Mouse (Mus musculus): ENCODE results near the gene Lman2l. TPM values are rescaled to one million over a fixed set of nuclear protein-coding genes. Genes with fewer than 3 reads are reported as not detected.
A peak's percentile ranks its signal among the peaks of the same experiment; 100 is the strongest.

Gene Lman2l
- polyA plus RNA-seq, 1 experiment from 2014 or later = 73.8 TPM

DNA sequence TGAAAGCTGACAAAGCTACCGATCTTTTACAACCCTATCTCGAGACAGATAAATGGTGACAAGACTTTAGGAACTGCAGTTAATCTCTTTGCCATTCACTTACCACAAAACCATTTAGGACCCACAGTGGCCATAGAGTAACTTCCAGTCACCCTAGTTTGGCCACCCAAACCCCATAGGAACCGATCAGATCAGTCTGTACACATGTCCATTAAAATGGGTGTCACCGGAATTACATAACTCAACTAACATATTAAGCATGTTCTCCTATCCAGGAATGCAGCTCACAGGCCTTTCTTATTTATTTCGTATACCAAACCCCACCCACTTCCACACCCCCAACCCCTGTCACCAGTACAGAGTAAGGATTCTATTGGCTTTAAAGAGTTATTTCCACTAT is 1.8 kb upstream of the Lman2l start:
- no peaks in the 10 kb centered on the region for H3K27me3 ChIP-seq
- ATAC-seq (ENCODE audit: low FRiP score, low read depth) = no peak
- H3K4me1 ChIP-seq = peaks cover 8% of the 10 kb centered on the region; the same call in 1 of the 2 replicates
- peaks cover 9% of the 10 kb centered on the region for H3K36me3 ChIP-seq
- no peak overlapping the region for H3K27ac ChIP-seq (replicated peaks)
- 86% methylated on average over 5 of the region's 5 CpGs for WGBS
- H3K4me3 ChIP-seq = no peak overlapping the region
- H3K4me2 ChIP-seq (replicated peaks) = no peak overlapping the region
- H3K9ac ChIP-seq (replicated peaks) = no peak overlapping the region
- H3K9me3 ChIP-seq = no peaks in the 10 kb centered on the region

- H3K9me3 ChIP-seq = no peaks in the 10 kb centered on the region
- no peak overlapping the region for H3K9ac ChIP-seq (replicated peaks)
- no peak overlapping the region for H3K27ac ChIP-seq (replicated peaks)
- no peak overlapping the region for H3K4me2 ChIP-seq (replicated peaks)
- no peaks in the 10 kb centered on the region for H3K27me3 ChIP-seq
- H3K36me3 ChIP-seq = peaks cover 14% of the 10 kb centered on the region
- 91% methylated on average over 5 of the region's 5 CpGs for WGBS
- no peak overlapping the region for H3K4me3 ChIP-seq
- ATAC-seq (ENCODE audit: low FRiP score, low read depth) = no peak
- H3K4me1 ChIP-seq = peaks cover 8% of the 10 kb centered on the region; the same call in 1 of the 2 replicates
These were observed 1.2 kb upstream of the Lman2l start for GRCm38 (mm10) chr1:36446106-36446824.

GRCm38 (mm10) chr1:36445508-36445907 is 437 bp upstream of the Lman2l start:
- Histone ChIP-seq H3K27me3 (no peaks in the 10 kb centered on the region), H3K27ac (replicated peaks) (peak overlapping the region; percentile 70), H3K4me3 (0 out of 2 replicates have a peak overlapping the region, but pooled peaks have one; percentile 81), H3K4me1 (peaks cover 8% of the 10 kb centered on the region; the same call in 1 of the 2 replicates), H3K9ac (replicated peaks) (no peak overlapping the region), H3K4me2 (replicated peaks) (peak overlapping the region; percentile 76), H3K9me3 (no peaks in the 10 kb centered on the region), H3K36me3 (peaks cover 17% of the 10 kb centered on the region)
- 43% methylated on average over 8 of the region's 8 CpGs for WGBS
- ATAC-seq (ENCODE audit: low FRiP score, low read depth) = peak; percentile 45

- Histone ChIP-seq H3K27ac (replicated peaks) (no peak overlapping the region), H3K9ac (replicated peaks) (no peak overlapping the region), H3K4me1 (peaks cover 8% of the 10 kb centered on the region; the same call in 1 of the 2 replicates), H3K9me3 (no peaks in the 10 kb centered on the region), H3K27me3 (no peaks in the 10 kb centered on the region), H3K36me3 (peaks cover 57% of the 10 kb centered on the region), H3K4me2 (replicated peaks) (no peak overlapping the region), H3K4me3 (no peak overlapping the region)
- no peak for ATAC-seq (ENCODE audit: low FRiP score, low read depth)
- 89% methylated on average over 4 of the region's 4 CpGs for WGBS
These were observed 4.0 kb downstream of the Lman2l start for GRCm38 (mm10) chr1:36441101-36441500.

DNA sequence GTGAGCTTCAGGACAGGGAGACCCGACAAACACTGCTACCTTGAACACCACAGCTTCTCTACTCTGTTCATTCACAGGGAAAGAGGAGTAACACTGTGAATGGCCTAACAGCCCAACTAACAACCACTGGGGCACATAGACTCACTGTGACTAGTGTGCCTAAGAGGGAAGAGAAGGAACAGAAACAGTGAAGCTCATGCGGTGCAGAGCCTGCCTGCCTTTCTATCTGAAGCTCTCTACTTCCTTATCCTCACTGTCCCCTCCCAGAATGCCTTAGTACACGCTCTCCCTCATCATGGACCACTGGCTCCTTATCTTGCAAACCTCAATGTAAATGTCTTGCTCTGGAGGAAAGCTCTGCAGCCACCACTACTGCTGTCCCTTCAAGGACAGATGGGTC is 7.8 kb downstream of the Lman2l start:
- peaks cover 84% of the 10 kb centered on the region for H3K36me3 ChIP-seq

GRCm38 (mm10) chr1:36436515-36436914 is 8.6 kb downstream of the Lman2l start:
- Histone ChIP-seq H3K4me2 (replicated peaks) (no peak overlapping the region), H3K9ac (replicated peaks) (no peak overlapping the region), H3K9me3 (no peaks in the 10 kb centered on the region), H3K36me3 (peaks cover 86% of the 10 kb centered on the region), H3K27ac (replicated peaks) (no peak overlapping the region), H3K4me3 (no peak overlapping the region), H3K27me3 (no peaks in the 10 kb centered on the region), H3K4me1 (no peaks in the 10 kb centered on the region)
- no peak for ATAC-seq (ENCODE audit: low FRiP score, low read depth)
- 98% methylated on average over 6 of the region's 6 CpGs for WGBS

More for the DNA sequence above, 7.8 kb downstream of the Lman2l start:
- no peak overlapping the region for H3K27ac ChIP-seq (replicated peaks)
- no peak overlapping the region for H3K9ac ChIP-seq (replicated peaks)
- WGBS = 97% methylated on average over 3 of the region's 3 CpGs
- no peak for ATAC-seq (ENCODE audit: low FRiP score, low read depth)
- no peaks in the 10 kb centered on the region for H3K4me1 ChIP-seq
- no peaks in the 10 kb centered on the region for H3K27me3 ChIP-seq
- H3K4me3 ChIP-seq = no peak overlapping the region
- no peaks in the 10 kb centered on the region for H3K9me3 ChIP-seq
- no peak overlapping the region for H3K4me2 ChIP-seq (replicated peaks)

- no peak overlapping the region for H3K4me3 ChIP-seq
- no peak overlapping the region for H3K4me2 ChIP-seq (replicated peaks)
- no peak overlapping the region for H3K27ac ChIP-seq (replicated peaks)
- no peak overlapping the region for H3K9ac ChIP-seq (replicated peaks)
- H3K27me3 ChIP-seq = no peaks in the 10 kb centered on the region
- no peak for ATAC-seq (ENCODE audit: low FRiP score, low read depth)
- H3K9me3 ChIP-seq = no peaks in the 10 kb centered on the region
- H3K36me3 ChIP-seq = peaks cover 92% of the 10 kb centered on the region
- H3K4me1 ChIP-seq = no peaks in the 10 kb centered on the region
- 82% methylated on average over 4 of the region's 4 CpGs for WGBS
These were observed 10.0 kb downstream of the Lman2l start for GRCm38 (mm10) chr1:36435071-36435470.

DNA sequence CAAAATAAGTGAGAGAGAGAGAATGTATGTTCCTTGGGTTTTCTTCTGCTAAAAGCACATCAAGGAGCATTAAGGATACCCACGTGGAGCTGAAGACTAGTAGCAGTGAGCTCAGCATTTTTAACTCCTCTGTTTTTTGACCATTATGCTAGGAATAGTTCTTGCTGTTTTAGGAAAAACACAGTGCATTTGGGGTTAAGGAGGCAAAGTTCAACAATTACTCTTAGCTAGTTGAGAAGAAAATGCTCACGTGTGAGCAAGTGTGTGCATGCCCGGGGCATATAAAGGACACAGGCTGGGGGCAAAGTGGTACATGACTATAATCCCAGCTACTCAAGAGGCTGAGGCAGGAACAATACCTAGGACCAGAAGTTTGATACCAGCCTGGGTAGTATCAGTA is 11.5 kb downstream of the Lman2l start:
- Histone ChIP-seq H3K4me2 (replicated peaks) (no peak overlapping the region), H3K9me3 (no peaks in the 10 kb centered on the region), H3K9ac (replicated peaks) (no peak overlapping the region), H3K4me1 (no peaks in the 10 kb centered on the region), H3K27me3 (no peaks in the 10 kb centered on the region), H3K4me3 (no peak overlapping the region), H3K36me3 (peaks cover 92% of the 10 kb centered on the region), H3K27ac (replicated peaks) (no peak overlapping the region)
- whole genome bisulfite sequencing = 90% methylated on average over 3 of the region's 3 CpGs
- ATAC-seq (ENCODE audit: low FRiP score, low read depth) = no peak

DNA sequence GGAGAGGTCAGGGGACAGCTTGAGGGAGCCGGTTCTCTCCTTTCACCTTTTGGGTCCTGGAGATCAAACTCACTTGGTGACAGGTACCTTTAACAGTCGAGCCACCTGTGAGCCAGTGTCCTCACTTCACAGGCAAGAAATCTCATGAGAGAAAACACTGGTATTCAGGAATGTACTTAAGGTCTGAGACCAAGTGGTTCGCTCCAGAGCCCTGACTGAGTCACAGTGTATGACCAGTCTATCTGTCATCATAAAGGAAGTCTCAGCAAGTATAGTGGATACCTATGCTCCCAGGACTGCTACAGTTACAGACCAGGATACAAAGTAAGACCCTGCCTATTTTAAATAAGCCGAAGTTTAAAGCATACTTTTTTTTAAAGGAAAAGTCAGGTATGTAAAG is 12.1 kb downstream of the Lman2l start:
- Histone ChIP-seq H3K4me2 (replicated peaks) (no peak overlapping the region), H3K4me1 (no peaks in the 10 kb centered on the region), H3K9ac (replicated peaks) (no peak overlapping the region), H3K4me3 (no peak overlapping the region), H3K9me3 (no peaks in the 10 kb centered on the region), H3K27ac (replicated peaks) (no peak overlapping the region), H3K27me3 (no peaks in the 10 kb centered on the region), H3K36me3 (peaks cover 92% of the 10 kb centered on the region)
- no peak for ATAC-seq (ENCODE audit: low FRiP score, low read depth)
- whole genome bisulfite sequencing = 88% methylated on average over 4 of the region's 4 CpGs

DNA sequence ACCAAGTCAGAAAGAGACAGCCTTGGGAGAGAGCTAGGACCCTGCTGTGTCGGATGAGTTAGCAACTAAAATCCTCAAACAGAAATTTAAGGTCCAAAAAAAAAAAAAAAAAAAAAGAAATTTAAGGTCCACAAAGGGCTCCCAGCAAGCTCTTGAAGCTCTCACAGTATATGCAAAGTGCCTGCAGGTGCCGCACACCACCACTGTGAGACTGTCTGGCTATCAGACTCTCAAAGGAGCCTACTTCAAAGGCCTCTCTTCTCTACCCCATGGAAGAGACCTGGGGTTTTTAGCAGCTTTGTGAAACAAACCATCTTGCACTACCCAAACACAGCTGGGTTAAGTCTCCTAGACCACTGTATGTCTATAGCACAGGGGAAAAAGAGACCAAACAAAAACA is 15.6 kb downstream of the Lman2l start:
- WGBS = 87% methylated on average over 2 of the region's 2 CpGs
- Histone ChIP-seq H3K36me3 (peaks cover 93% of the 10 kb centered on the region), H3K27me3 (no peaks in the 10 kb centered on the region), H3K9ac (replicated peaks) (no peak overlapping the region), H3K4me3 (no peak overlapping the region), H3K4me1 (no peaks in the 10 kb centered on the region), H3K27ac (replicated peaks) (no peak overlapping the region), H3K4me2 (replicated peaks) (no peak overlapping the region), H3K9me3 (no peaks in the 10 kb centered on the region)
- ATAC-seq (ENCODE audit: low FRiP score, low read depth) = no peak

GRCm38 (mm10) chr1:36404531-36404930 is 40.5 kb downstream of the Lman2l start:
- Histone ChIP-seq H3K4me2 (replicated peaks) (no peak overlapping the region), H3K27me3 (peaks cover 3% of the 10 kb centered on the region; the same call in 1 of the 2 replicates), H3K9me3 (no peaks in the 10 kb centered on the region), H3K27ac (replicated peaks) (no peak overlapping the region), H3K4me1 (peaks cover 11% of the 10 kb centered on the region), H3K9ac (replicated peaks) (no peak overlapping the region), H3K36me3 (no peaks in the 10 kb centered on the region), H3K4me3 (no peak overlapping the region)
- no peak for ATAC-seq (ENCODE audit: low FRiP score, low read depth)
- 83% methylated on average over 6 of the region's 6 CpGs for WGBS

DNA sequence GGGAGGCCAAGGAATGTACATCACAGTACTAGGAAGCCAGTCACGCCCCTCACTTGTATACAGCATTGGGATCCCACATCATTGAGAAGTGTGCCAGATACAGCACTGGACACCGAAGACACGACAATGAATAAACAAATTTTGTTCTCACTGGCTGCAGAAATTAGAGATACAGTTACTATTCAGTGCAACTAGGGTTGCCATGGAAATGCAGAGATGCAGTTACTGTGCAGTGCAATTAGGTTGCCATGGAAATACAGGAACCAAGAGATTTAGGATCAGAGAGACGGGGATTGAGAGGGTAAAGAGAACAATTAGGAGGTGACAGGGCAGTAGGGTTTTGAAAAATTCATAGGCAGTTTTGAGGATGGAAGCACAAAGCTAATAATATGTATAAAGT is 43.6 kb downstream of the Lman2l start:
- WGBS = 65% methylated on average over 4 of the region's 4 CpGs
- peak; percentile 56 for ATAC-seq (ENCODE audit: low FRiP score, low read depth)
- Histone ChIP-seq H3K9ac (replicated peaks) (no peak overlapping the region), H3K4me1 (peaks cover 11% of the 10 kb centered on the region), H3K36me3 (no peaks in the 10 kb centered on the region), H3K27me3 (peaks cover 3% of the 10 kb centered on the region; the same call in 1 of the 2 replicates), H3K4me3 (no peak overlapping the region), H3K9me3 (no peaks in the 10 kb centered on the region), H3K4me2 (replicated peaks) (no peak overlapping the region), H3K27ac (replicated peaks) (no peak overlapping the region)

DNA sequence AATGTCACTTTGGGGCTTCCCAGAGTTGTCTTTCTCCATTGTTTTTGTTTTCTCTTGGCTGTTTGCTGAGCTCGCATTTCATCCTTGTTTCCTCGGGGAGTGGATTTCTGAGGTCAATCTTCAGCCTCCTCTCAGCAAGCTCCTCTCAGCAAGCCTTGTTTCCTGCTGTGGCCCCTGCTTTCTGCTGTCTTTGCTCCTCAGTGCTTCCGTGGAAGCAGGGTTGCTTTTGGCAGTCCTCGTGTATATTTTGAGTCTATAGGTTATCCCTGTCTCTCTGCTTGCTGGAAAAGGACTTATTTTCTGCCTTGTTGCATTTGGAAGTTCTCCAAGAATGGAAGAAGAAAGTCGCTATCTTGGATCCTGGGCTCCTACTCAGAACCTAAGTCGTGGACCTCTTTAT is 48.0 kb downstream of the Lman2l start:
- Histone ChIP-seq H3K36me3 (no peaks in the 10 kb centered on the region), H3K27me3 (no peaks in the 10 kb centered on the region), H3K4me1 (peaks cover 11% of the 10 kb centered on the region), H3K9ac (replicated peaks) (no peak overlapping the region), H3K9me3 (no peaks in the 10 kb centered on the region), H3K4me3 (no peak overlapping the region), H3K27ac (replicated peaks) (no peak overlapping the region), H3K4me2 (replicated peaks) (no peak overlapping the region)
- ATAC-seq (ENCODE audit: low FRiP score, low read depth) = no peak
- 32% methylated on average over 6 of the region's 6 CpGs for WGBS
